In genomic region chr13:28823985-28824384, GRCm38 (mm10) we compare ENCODE assay signal across 17 mouse cellular contexts.
DNase-seq lines count a peak whose midpoint lies in the region; ATAC-seq and TF ChIP-seq lines count a peak whose summit lies in the region.
"Had no signal": no experiment of that assay in that cellular context is flagged by ENCODE, and none has a peak within 500 bp of the region (broad histone marks: within the 10 kb centered on the region; RNA-seq: fewer than 3 reads in every experiment).

No protein-coding gene starts in this region.

- ATAC-seq in forebrain, embryonic 13.5 days = peak; percentile 89
- peak; percentile 75 for ATAC-seq in granulocyte monocyte progenitor cell, adult 5-6 weeks (replicated peaks; ENCODE audit: poor library complexity, severe bottlenecking)
- ATAC-seq in midbrain, embryonic 13.5 days = peak; percentile 68; the same call in 1 of the 2 replicates
- ATAC-seq: inflammation-experienced regulatory T-cells, adult 6 months had no signal

- peak overlapping the region; percentile 16; the same call in 1 of the 2 replicates for H3K27ac ChIP-seq in forebrain, embryonic 13.5 days
- no peak overlapping the region for H3K27ac ChIP-seq in forebrain, embryonic 10.5 days
- peak overlapping the region; percentile 4; the same call in 1 of the 2 replicates for H3K27ac ChIP-seq in midbrain, embryonic 13.5 days
- H3K27ac ChIP-seq in layer of hippocampus, adult 2 months = no peak overlapping the region
- H3K27ac ChIP-seq: kidney, embryonic 15.5 days; stomach, embryonic 15.5 days had no signal

- TF ChIP-seq CTCF in layer of hippocampus, adult 2 months (conservative IDR thresholded peaks at IDR 0.05) = no peak

- H3K9ac ChIP-seq in forebrain, embryonic 13.5 days = no peak overlapping the region
- H3K9ac ChIP-seq in midbrain, embryonic 13.5 days (replicated peaks) = no peak overlapping the region
- H3K9ac ChIP-seq: kidney, embryonic 15.5 days; stomach, embryonic 15.5 days had no signal

- H3K4me1 ChIP-seq in forebrain, embryonic 13.5 days = peaks cover 25% of the 10 kb centered on the region
- H3K4me1 ChIP-seq in forebrain, embryonic 10.5 days = peaks cover 21% of the 10 kb centered on the region
- peaks cover 26% of the 10 kb centered on the region for H3K4me1 ChIP-seq in midbrain, embryonic 13.5 days (replicated peaks)
- H3K4me1 ChIP-seq: stomach, embryonic 15.5 days had no signal

- 0 out of 2 replicates have a peak overlapping the region, but pooled peaks have one; percentile 19 for H3K4me2 ChIP-seq in forebrain, embryonic 13.5 days
- H3K4me2 ChIP-seq in midbrain, embryonic 13.5 days (replicated peaks) = no peak overlapping the region
- H3K4me2 ChIP-seq: kidney, embryonic 15.5 days; stomach, embryonic 15.5 days had no signal

- no peak for DNase-seq in forebrain, embryonic 10.5 days (ENCODE audit: extremely low spot score, low spot score)
- DNase-seq in brain, adult 2 months (ENCODE audit: low read depth, low spot score) = peak; percentile 7
- no peak for DNase-seq in layer of hippocampus, adult 2 months (ENCODE audit: low spot score in 2 of 2)
- no peak for DNase-seq in layer of hippocampus, adult 8-10 months (ENCODE audit: low spot score in 2 of 2)
- DNase-seq in adrenal gland, postnatal 36 days = no peak
- DNase-seq: adrenal gland, adult 2 months; cerebellum, adult 9-11 months; gastrocnemius, postnatal 25 days; lung, adult 18-20 months; lung, postnatal 4 days had no signal

- H3K4me3 ChIP-seq in forebrain, embryonic 13.5 days = no peak overlapping the region
- H3K4me3 ChIP-seq in forebrain, embryonic 10.5 days = no peak overlapping the region
- H3K4me3 ChIP-seq in midbrain, embryonic 13.5 days (replicated peaks) = no peak overlapping the region
- no peak overlapping the region for H3K4me3 ChIP-seq in layer of hippocampus, adult 2 months
- H3K4me3 ChIP-seq: kidney, embryonic 15.5 days; myocyte; stomach, embryonic 15.5 days had no signal

- no peaks in the 10 kb centered on the region for H3K9me3 ChIP-seq in forebrain, embryonic 13.5 days (replicated peaks)
- peaks cover 15% of the 10 kb centered on the region for H3K9me3 ChIP-seq in forebrain, embryonic 10.5 days
- H3K9me3 ChIP-seq in midbrain, embryonic 13.5 days = no peaks in the 10 kb centered on the region
- H3K9me3 ChIP-seq: kidney, embryonic 15.5 days; stomach, embryonic 15.5 days had no signal

- 29% methylated on average over 11 of the region's 11 CpGs for WGBS in forebrain, embryonic 13.5 days
- WGBS in forebrain, embryonic 10.5 days = 63% methylated on average over 11 of the region's 11 CpGs
- WGBS in midbrain, embryonic 13.5 days = 45% methylated on average over 11 of the region's 11 CpGs

- H3K27me3 ChIP-seq in forebrain, embryonic 13.5 days = no peaks in the 10 kb centered on the region
- H3K27me3 ChIP-seq in forebrain, embryonic 10.5 days (ENCODE audit: poor library complexity, severe bottlenecking) = no peaks in the 10 kb centered on the region
- H3K27me3 ChIP-seq in midbrain, embryonic 13.5 days = no peaks in the 10 kb centered on the region
- H3K27me3 ChIP-seq: kidney, embryonic 15.5 days; stomach, embryonic 15.5 days had no signal

- no peaks in the 10 kb centered on the region; the same call in 1 of the 2 replicates for H3K36me3 ChIP-seq in forebrain, embryonic 13.5 days (ENCODE audit: poor library complexity, severe bottlenecking)
- peaks cover 9% of the 10 kb centered on the region; the same call in 1 of the 2 replicates for H3K36me3 ChIP-seq in forebrain, embryonic 10.5 days (replicated peaks)
- H3K36me3 ChIP-seq in midbrain, embryonic 13.5 days = no peaks in the 10 kb centered on the region
- H3K36me3 ChIP-seq: kidney, embryonic 15.5 days; stomach, embryonic 15.5 days had no signal

Comparison
In these comparisons a context has a peak if more than half of its experiments do, and no peak if none do; other contexts are left out.
1. H3K27ac ChIP-seq: peak in forebrain, embryonic 13.5 days (single experiment) and midbrain, embryonic 13.5 days (single experiment); none in forebrain, embryonic 10.5 days (single experiment) and layer of hippocampus, adult 2 months (single experiment).
2. Peak in every context shown above with its lines, with median percentiles within 50 percentile points of each other: ATAC-seq.